Mouse (Mus musculus) neural tube, embryonic 12.5 days (tissue): ENCODE results near the gene Ccdc160. TPM values are rescaled to one million over a fixed set of nuclear protein-coding genes. Genes with fewer than 3 reads are reported as not detected.

ENCODE experiments used
- ATAC-seq: fragments of 200-750 bp; cut with Nextera tagmentation; 2 replicates; pipeline ENCODE4 v1.8.0; 2017; ENCODE audit warnings: low read depth, mild to moderate bottlenecking, moderate TSS enrichment, moderate library complexity; ENCODE audit not compliant: low FRiP score
- H3K27ac ChIP-seq: fragments of 300-500 bp; sonication (generic); 2 replicates; pipeline ENCODE4 v1.5.1; 2016
- H3K27me3 ChIP-seq: fragments of 300-500 bp; sonication (generic); replicated peaks from 2 replicates; pipeline ENCODE4 v1.6.1; 2016; ENCODE audit warnings: mild to moderate bottlenecking
- H3K36me3 ChIP-seq: fragments of 300-500 bp; sonication (generic); 2 replicates; pipeline ENCODE4 v1.6.1; 2016; ENCODE audit warnings: mild to moderate bottlenecking
- H3K4me1 ChIP-seq: fragments of 300-500 bp; sonication (generic); 2 replicates; pipeline ENCODE4 v1.6.1; 2016
- H3K4me2 ChIP-seq: fragments of 300-500 bp; sonication (generic); replicated peaks from 2 replicates; pipeline ENCODE4 v1.6.1; 2016; ENCODE audit warnings: mild to moderate bottlenecking
- H3K4me3 ChIP-seq: fragments of 300-500 bp; sonication (generic); 2 replicates; pipeline ENCODE4 v1.5.1; 2016
- H3K9ac ChIP-seq: fragments of 300-500 bp; sonication (generic); 2 replicates; pipeline ENCODE4 v1.6.1; 2016; ENCODE audit warnings: mild to moderate bottlenecking
- H3K9me3 ChIP-seq: fragments of 300-500 bp; sonication (generic); 2 replicates; pipeline ENCODE4 v1.6.1; 2016; ENCODE audit warnings: mild to moderate bottlenecking
- WGBS: fragments of 180-500 bp; shearing (Covaris S2); methylation state at CpG from one replicate; pipeline ENCODE4 v1.1.7; 2016; 5-methylcytosine and 5-hydroxymethylcytosine counted together
- microRNA counts: library from miRNA; unstranded; fragments of <30 nt; microRNA quantifications from one replicate; lab custom pipeline; 2017
- microRNA-seq: library from miRNA; unstranded; fragments of <30 nt; microRNA quantifications from one replicate; pipeline ENCODE4, GENCODE M21; 2017
- polyA plus RNA-seq: library from polyadenylated mRNA; unstranded; fragments of >200 nt; fragmentation: Nextera tagmentation; extraction: Ambion mirVana; gene quantifications from 2 replicates; pipeline ENCODE4 v1.2.1, GENCODE M21; 2016

The Ccdc160 gene
- polyA plus RNA-seq, 1 experiment from 2014 or later, result 4.4 TPM

DNA sequence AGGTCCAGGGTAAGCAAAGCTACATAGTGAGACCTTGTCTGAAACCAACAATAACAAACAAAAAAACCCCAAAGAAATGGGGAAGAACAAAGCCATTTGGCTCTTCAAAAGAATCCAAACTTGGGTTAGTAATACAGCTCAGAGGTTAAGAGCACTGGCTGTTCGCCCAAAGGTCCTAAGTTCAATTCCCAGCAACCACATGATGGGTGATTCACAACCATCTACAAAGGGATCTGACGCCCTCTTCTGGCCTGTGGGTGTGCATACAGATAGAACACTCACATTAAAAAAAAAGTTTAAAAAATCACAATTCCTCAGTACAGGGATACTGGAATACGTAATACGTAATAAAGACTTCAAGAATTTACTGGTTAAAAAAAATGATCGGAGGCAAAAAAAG is 13.3 kb upstream of the Ccdc160 start:
- Histone ChIP-seq H3K9me3 (no peaks in the 10 kb centered on the region), H3K27ac (no peak overlapping the region)

DNA sequence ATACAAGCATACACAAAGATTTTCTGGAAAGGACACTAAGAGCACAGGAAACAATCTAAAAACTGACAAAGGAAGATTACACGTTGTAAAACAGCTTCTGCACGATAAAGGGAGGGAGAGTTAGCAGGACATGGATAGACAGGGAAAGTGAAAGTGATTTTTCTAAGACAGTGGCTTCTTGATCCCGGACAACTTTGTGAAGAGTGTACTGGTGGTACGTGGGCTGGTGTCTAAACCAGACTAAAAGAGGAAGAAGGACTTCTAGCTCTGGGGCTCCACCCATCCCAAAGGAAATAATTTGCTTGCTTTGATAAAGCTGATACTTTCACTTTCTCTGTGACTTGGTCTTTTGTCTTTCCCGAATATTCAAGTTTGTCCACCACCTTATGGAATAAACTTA is 7.1 kb upstream of the Ccdc160 start:
- H3K4me1 ChIP-seq, result no peaks in the 10 kb centered on the region
- no peaks in the 10 kb centered on the region for H3K36me3 ChIP-seq
- no peak overlapping the region for H3K4me2 ChIP-seq
- no peak overlapping the region for H3K9ac ChIP-seq
- H3K27ac ChIP-seq, result no peak overlapping the region
- H3K9me3 ChIP-seq, result no peaks in the 10 kb centered on the region
- whole genome bisulfite sequencing, result 60% methylated on average over 5 of the region's 5 CpGs
- H3K27me3 ChIP-seq, result no peaks in the 10 kb centered on the region
- no peak overlapping the region for H3K4me3 ChIP-seq
- no peak for ATAC-seq

More for the DNA sequence above, 13.3 kb upstream of the Ccdc160 start:
- no peak overlapping the region for H3K9ac ChIP-seq
- no peaks in the 10 kb centered on the region for H3K4me1 ChIP-seq
- H3K4me3 ChIP-seq, result no peak overlapping the region
- H3K36me3 ChIP-seq, result no peaks in the 10 kb centered on the region
- H3K27me3 ChIP-seq, result no peaks in the 10 kb centered on the region
- ATAC-seq, result no peak
- no peak overlapping the region for H3K4me2 ChIP-seq
- WGBS, result 82% methylated on average over 5 of the region's 5 CpGs

DNA sequence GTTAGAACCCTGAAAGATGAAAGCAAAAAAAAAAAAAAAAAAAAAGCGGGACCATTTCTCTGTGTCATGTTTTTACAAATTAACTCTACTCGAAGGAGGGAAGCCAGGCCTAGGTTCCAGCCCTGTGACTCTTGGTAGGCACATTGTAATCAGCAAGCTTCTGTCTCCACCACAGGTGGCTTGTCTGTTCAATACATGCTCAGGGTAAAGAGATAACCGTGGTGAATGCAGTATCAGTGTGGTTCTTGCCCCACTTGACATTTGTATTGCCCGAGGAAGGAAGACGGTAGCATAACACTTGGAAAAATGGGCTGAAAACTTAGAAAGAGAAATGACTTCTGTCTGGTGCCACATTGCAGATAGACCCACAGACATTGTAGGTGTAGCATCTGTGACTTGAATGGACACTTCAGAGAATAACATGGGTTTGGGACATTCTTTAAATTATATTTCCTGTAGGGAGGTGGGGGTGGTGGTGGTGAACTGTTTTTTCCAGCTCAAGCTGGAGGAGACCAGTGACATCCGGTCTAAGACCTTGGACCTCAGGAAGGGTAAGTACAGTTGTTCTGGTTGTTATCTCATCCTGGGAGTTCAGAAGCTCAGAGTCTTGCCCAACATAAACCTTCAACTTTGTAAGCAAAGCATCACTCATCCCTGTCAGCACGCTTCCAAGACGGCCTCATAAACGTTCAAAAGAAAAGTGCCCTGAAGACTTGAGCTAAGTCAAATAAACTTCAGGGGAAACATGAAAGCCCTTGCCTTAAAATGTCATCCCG is 1.1 kb downstream of the Ccdc160 start:
- no peak for ATAC-seq

DNA sequence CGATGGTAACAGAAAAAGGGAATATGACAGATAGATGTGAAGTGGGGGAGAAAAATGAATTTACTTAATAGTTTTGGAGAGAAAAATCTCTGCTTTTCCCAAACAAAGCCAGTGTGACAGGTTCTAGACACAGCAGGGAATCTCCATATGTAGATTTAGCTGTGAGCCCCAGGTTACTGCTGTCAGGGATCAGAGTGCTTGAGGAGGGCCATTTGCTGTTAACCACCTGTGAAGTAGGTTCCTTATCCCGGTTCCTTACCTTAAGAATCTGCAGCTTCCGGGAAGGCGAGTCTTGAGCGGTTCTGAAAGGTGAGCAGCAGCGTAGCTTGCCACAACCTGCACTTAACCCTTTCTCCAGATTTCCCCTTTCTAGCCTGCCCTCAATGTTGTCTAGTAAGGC is 1.9 kb downstream of the Ccdc160 start:
- H3K27me3 ChIP-seq, result no peaks in the 10 kb centered on the region
- no peak overlapping the region for H3K4me2 ChIP-seq
- peaks cover 7% of the 10 kb centered on the region; the same call in 1 of the 2 replicates for H3K4me1 ChIP-seq
- WGBS, result 42% methylated on average over 6 of the region's 6 CpGs
- ATAC-seq, result no peak
- no peak overlapping the region for H3K4me3 ChIP-seq
- no peak overlapping the region for H3K9ac ChIP-seq
- H3K36me3 ChIP-seq, result no peaks in the 10 kb centered on the region
- H3K27ac ChIP-seq, result no peak overlapping the region
- H3K9me3 ChIP-seq, result no peaks in the 10 kb centered on the region

More for the DNA sequence above, 1.1 kb downstream of the Ccdc160 start:
- H3K27me3 ChIP-seq, result no peaks in the 10 kb centered on the region
- H3K9me3 ChIP-seq, result no peaks in the 10 kb centered on the region
- H3K4me3 ChIP-seq, result no peak overlapping the region
- peak overlapping the region; percentile 50 for H3K4me2 ChIP-seq
- peaks cover 7% of the 10 kb centered on the region; the same call in 1 of the 2 replicates for H3K4me1 ChIP-seq
- no peak overlapping the region for H3K9ac ChIP-seq
- H3K27ac ChIP-seq, result no peak overlapping the region
- no peaks in the 10 kb centered on the region for H3K36me3 ChIP-seq
- whole genome bisulfite sequencing, result 33% methylated on average over 10 of the region's 10 CpGs

DNA sequence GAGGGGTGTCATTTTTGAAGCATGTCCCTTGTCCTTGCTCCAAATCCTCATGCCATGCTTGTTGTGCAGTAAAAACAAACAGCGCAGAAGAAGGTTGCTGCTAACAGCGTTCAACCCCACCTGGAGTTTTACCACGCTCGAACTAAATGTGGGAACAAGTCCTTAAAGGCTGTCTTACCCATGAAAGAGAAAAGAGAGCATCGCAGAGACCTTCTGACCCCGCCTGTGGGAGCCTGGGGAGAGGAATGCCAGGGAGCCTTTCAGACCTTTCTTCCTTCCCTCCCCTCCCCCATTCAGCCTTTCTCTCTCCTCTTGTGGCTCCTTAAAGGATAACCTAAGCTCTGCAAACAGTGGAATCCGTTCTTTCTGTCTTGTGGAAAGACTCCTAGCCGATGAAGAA is 4.8 kb downstream of the Ccdc160 start:
- Histone ChIP-seq H3K36me3 (no peaks in the 10 kb centered on the region), H3K4me1 (peaks cover 7% of the 10 kb centered on the region; the same call in 1 of the 2 replicates), H3K27me3 (no peaks in the 10 kb centered on the region), H3K27ac (no peak overlapping the region), H3K9ac (no peak overlapping the region), H3K4me3 (no peak overlapping the region), H3K4me2 (0 out of 2 replicates have a peak overlapping the region, but pooled peaks have one; percentile 9), H3K9me3 (no peaks in the 10 kb centered on the region)
- no peak for ATAC-seq
- 22% methylated on average over 8 of the region's 8 CpGs for WGBS

DNA sequence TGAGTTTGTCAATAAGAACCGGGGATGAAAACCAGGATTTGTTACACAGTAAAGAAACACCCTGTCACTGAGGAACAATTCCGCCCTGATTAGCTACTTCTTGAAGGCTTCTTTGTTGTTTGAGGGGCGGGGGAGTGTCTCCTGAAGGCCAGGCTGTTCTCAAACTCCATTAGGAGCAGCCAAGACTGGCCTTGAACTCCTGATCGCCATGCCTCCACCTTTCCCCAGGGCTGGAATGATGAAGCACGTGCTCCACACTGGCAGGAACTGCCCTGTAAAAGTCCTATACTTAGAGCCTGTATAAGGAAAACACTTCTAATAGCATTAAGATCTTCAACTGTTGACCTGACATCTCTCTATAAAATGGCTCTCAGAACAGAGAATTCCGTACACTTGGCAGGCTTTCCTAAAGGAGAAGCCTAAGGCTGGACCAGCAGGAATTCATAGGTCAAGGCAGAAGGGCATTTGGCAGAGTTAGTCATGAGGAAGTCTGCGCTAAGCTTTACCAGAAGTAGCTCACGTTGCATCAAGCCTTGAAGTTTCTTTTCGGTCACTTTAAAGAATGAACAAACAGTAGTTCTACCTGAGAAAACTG is 6.1 kb downstream of the Ccdc160 start:
- H3K4me3 ChIP-seq, result no peak overlapping the region
- H3K9ac ChIP-seq, result no peak overlapping the region
- no peaks in the 10 kb centered on the region for H3K36me3 ChIP-seq
- H3K9me3 ChIP-seq, result no peaks in the 10 kb centered on the region
- no peak overlapping the region for H3K4me2 ChIP-seq
- H3K27ac ChIP-seq, result no peak overlapping the region
- ATAC-seq, result no peak
- 63% methylated on average over 9 of the region's 9 CpGs for WGBS
- H3K4me1 ChIP-seq, result peaks cover 7% of the 10 kb centered on the region; the same call in 1 of the 2 replicates
- H3K27me3 ChIP-seq, result no peaks in the 10 kb centered on the region

DNA sequence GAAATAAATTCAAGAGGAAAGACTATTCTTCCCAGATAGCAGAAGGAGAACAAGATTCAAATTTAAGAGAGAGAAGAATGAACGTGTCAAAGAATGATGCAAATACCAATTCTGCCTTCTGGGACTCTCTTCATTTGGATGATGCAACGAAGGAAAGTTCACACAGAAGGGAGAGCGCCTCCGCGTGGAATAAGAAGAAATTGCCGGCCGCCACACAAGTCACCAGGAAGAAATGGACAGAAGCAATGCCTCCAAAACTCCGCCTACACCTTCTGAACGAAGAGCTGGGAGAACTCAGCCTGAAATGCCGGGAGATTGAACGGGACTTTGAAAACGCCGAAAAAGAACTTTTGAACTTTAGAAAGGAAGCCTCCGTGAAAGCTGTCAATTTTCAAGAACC is 7.3 kb downstream of the Ccdc160 start:
- no peaks in the 10 kb centered on the region for H3K27me3 ChIP-seq
- no peak overlapping the region for H3K9ac ChIP-seq
- 69% methylated on average over 14 of the region's 14 CpGs for WGBS
- H3K4me2 ChIP-seq, result no peak overlapping the region
- H3K4me1 ChIP-seq, result peaks cover 7% of the 10 kb centered on the region; the same call in 1 of the 2 replicates
- no peaks in the 10 kb centered on the region for H3K36me3 ChIP-seq
- H3K4me3 ChIP-seq, result no peak overlapping the region
- no peaks in the 10 kb centered on the region for H3K9me3 ChIP-seq
- no peak overlapping the region for H3K27ac ChIP-seq
- ATAC-seq, result no peak

DNA sequence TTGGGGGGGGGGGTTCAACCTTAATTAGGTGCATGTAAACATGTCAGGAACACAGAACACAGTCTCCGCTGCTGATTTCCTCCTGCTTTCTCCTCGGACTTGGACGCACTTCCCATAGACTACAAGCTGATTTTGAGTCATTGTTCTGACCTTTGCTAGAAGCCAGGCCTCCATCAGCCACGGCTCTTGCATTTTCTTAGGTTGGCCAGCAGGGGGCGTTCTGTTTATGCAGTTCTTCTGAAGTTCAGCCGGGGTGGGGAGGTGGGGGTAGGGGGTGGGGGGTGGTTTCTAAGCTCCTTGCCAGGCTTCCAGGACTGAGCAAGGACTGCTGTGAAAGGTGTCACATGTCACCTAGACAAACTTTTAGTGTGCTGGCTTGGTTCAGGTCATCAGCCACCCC is 8.6 kb downstream of the Ccdc160 start:
- Histone ChIP-seq H3K27ac (no peak overlapping the region), H3K9ac (no peak overlapping the region), H3K9me3 (no peaks in the 10 kb centered on the region), H3K4me1 (peaks cover 7% of the 10 kb centered on the region; the same call in 1 of the 2 replicates), H3K4me2 (no peak overlapping the region), H3K27me3 (no peaks in the 10 kb centered on the region), H3K4me3 (no peak overlapping the region), H3K36me3 (no peaks in the 10 kb centered on the region)
- WGBS, result 42% methylated on average over 6 of the region's 6 CpGs
- ATAC-seq, result no peak

DNA sequence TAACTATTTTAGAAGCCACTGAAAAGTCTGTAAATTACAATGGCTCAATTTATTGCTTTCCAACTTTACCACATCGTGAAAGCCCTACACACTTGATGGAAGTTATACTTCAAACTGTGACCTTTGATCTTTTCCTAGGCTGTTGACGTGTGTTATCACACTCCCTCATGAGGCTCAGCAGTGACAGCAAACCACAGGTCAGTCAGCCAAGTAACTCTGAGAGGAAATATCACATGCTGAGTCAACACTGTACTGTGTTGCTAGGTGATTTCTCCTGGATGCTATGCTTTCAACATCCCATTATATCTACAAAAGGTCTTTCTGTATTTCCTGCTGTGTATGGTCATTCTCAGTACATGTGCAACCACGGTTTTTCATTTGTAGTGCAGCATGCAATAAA is 28.3 kb downstream of the Ccdc160 start:
- no peaks in the 10 kb centered on the region for H3K36me3 ChIP-seq
- no peaks in the 10 kb centered on the region for H3K9me3 ChIP-seq
- ATAC-seq, result no peak
- no peak overlapping the region for H3K4me3 ChIP-seq
- no peak overlapping the region for H3K4me2 ChIP-seq
- WGBS, result 48% methylated on average over 3 of the region's 3 CpGs
- H3K27ac ChIP-seq, result no peak overlapping the region
- no peaks in the 10 kb centered on the region for H3K4me1 ChIP-seq
- no peak overlapping the region for H3K9ac ChIP-seq
- no peaks in the 10 kb centered on the region for H3K27me3 ChIP-seq

MicroRNAs encoded within 50 kb of the gene (microRNA counts, 519-probe panel; counts per million panel counts)
- microRNA mmu-miR-106a+mmu-miR-17 (lab: Ali Mortazavi, UCI), result 8,763 counts per million, percentile 99 among the panel's probes with 10 or more counts
- 976 counts per million, percentile 67 among the panel's probes with 10 or more counts for microRNA mmu-miR-18b (lab: Ali Mortazavi, UCI)
- 2,130 counts per million, percentile 69 among the panel's probes with 10 or more counts for microRNA mmu-miR-363 (lab: Ali Mortazavi, UCI)

Small RNA genes lying within 50 kb of the gene (microRNA-seq; reads per million reads assigned to microRNA genes)
- gene Mir106a (1,171 reads per million, percentile 80 among the genes with 10 or more reads in this experiment), gene Mir18b (104 reads per million, percentile 53 among the genes with 10 or more reads in this experiment), gene Mir19b-2 (6.1 reads per million, percentile 18 among the genes with 10 or more reads in this experiment), gene Mir20b (731 reads per million, percentile 75 among the genes with 10 or more reads in this experiment), gene Mir363 (1,132 reads per million, percentile 79 among the genes with 10 or more reads in this experiment), gene Mir92-2 (488 reads per million, percentile 71 among the genes with 10 or more reads in this experiment)

Other genes starting within 250 kb of the Ccdc160 start
- gene Gpc3, start 177.2 kb upstream of the Ccdc160 start, polyA plus RNA-seq, result 303 and 304 TPM in 2 replicates
- 90.3 and 95.4 TPM in 2 replicates for gene Phf6, start 121.1 kb downstream of the Ccdc160 start, polyA plus RNA-seq
- 71.4 and 76.7 TPM in 2 replicates for gene Hprt, start 196.9 kb downstream of the Ccdc160 start, polyA plus RNA-seq